Mouse (Mus musculus) kidney, embryonic 15.5 days (tissue): ENCODE results near the gene Sesn3. TPM values are rescaled to one million over a fixed set of nuclear protein-coding genes. Genes with fewer than 3 reads are reported as not detected.

Experiments
- ATAC-seq: fragments of 200-750 bp; cut with Nextera tagmentation; replicated peaks from 2 replicates; pipeline ENCODE4 v1.8.0; 2017; ENCODE audit warnings: moderate TSS enrichment; ENCODE audit not compliant: low FRiP score
- H3K27ac ChIP-seq: fragments of 300-500 bp; sonication (generic); 2 replicates; pipeline ENCODE4 v1.5.1; 2015; ENCODE audit warnings: mild to moderate bottlenecking, inconsistent platforms
- H3K27me3 ChIP-seq: fragments of 300-500 bp; sonication (generic); 2 replicates; pipeline ENCODE4 v1.6.1; 2015; ENCODE audit warnings: inconsistent platforms
- H3K36me3 ChIP-seq: fragments of 300-500 bp; sonication (generic); 2 replicates; pipeline ENCODE4 v1.6.1; 2015; ENCODE audit warnings: inconsistent platforms
- H3K4me1 ChIP-seq: fragments of 300-500 bp; sonication (generic); 2 replicates; pipeline ENCODE4 v1.6.1; 2015; ENCODE audit warnings: inconsistent platforms
- H3K4me2 ChIP-seq: fragments of 300-500 bp; sonication (generic); 2 replicates; pipeline ENCODE4 v1.6.1; 2015; ENCODE audit warnings: moderate library complexity, mild to moderate bottlenecking, inconsistent platforms
- H3K4me3 ChIP-seq: fragments of 300-500 bp; sonication (generic); replicated peaks from 2 replicates; pipeline ENCODE4 v1.5.1; 2015; ENCODE audit warnings: mild to moderate bottlenecking, inconsistent platforms
- H3K9ac ChIP-seq: fragments of 300-500 bp; sonication (generic); 2 replicates; pipeline ENCODE4 v1.6.1; 2015; ENCODE audit warnings: mild to moderate bottlenecking, inconsistent platforms
- H3K9me3 ChIP-seq: fragments of 300-500 bp; sonication (generic); replicated peaks from 2 replicates; pipeline ENCODE4 v1.6.1; 2016; ENCODE audit warnings: inconsistent platforms
- WGBS: fragments of 180-500 bp; shearing (Covaris S2); methylation state at CpG from one replicate; pipeline ENCODE4 v1.1.7; 2015; ENCODE audit warnings: mixed read lengths; 5-methylcytosine and 5-hydroxymethylcytosine counted together
- polyA plus RNA-seq: library from polyadenylated mRNA; unstranded; fragments of >200 nt; fragmentation: Nextera tagmentation; extraction: Ambion mirVana; gene quantifications from 2 replicates; pipeline ENCODE4 v1.2.1, GENCODE M21; 2015

The Sesn3 gene
- polyA plus RNA-seq, 1 experiment from 2014 or later, result 20.9 TPM

DNA sequence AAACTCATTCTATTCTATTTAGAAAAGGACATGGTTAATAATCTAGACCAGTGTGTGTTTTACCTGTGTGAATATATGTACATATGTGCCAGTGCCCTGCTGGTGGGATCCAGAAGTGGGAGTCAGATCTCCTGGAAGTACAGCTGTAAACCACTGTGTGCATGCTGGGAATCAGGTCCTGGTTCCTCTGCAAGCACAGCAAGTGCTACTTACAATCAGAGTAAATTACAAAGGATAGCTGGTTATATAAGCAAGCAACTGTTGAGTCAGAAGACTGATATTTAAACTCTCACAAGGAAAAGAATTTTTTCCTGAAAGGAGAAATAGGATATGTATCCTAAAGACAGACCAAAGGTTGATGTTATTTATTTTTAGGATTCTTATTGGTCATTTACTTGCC lies 13.6 kb downstream of the Sesn3 start:
- no peak overlapping the region for H3K27ac ChIP-seq
- no peaks in the 10 kb centered on the region for H3K27me3 ChIP-seq
- no peak for ATAC-seq
- H3K9me3 ChIP-seq, result no peaks in the 10 kb centered on the region
- H3K4me2 ChIP-seq, result no peak overlapping the region
- H3K9ac ChIP-seq, result no peak overlapping the region
- peaks cover 6% of the 10 kb centered on the region; the same call in 1 of the 2 replicates for H3K4me1 ChIP-seq
- no peaks in the 10 kb centered on the region for H3K36me3 ChIP-seq
- no peak overlapping the region for H3K4me3 ChIP-seq

DNA sequence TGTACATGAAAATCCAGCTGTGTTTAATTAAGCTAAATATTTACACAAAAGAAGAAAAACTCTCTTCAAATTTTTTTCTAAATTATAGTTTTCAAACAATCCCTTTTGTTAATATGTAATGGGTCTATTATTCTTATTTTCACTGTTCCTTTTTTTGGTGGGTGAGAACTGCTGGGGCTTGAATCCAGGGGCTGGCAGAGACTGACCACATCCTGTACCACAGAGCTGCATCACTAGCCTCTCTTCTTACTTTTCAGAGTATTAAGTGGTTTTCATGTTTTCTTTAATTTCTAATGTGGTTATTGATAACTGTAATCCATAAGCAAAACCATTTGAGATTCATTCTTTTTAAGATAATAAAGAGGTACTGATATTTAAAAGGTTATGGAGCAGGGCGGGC lies 19.0 kb downstream of the Sesn3 start:
- peaks cover 16% of the 10 kb centered on the region for H3K4me1 ChIP-seq
- no peaks in the 10 kb centered on the region for H3K36me3 ChIP-seq
- no peak overlapping the region for H3K27ac ChIP-seq
- H3K27me3 ChIP-seq, result no peaks in the 10 kb centered on the region
- no peak overlapping the region for H3K4me3 ChIP-seq
- 96% methylated on average over 1 of the region's 1 CpGs for WGBS
- H3K9ac ChIP-seq, result no peak overlapping the region
- H3K4me2 ChIP-seq, result no peak overlapping the region
- no peaks in the 10 kb centered on the region for H3K9me3 ChIP-seq
- no peak for ATAC-seq

DNA sequence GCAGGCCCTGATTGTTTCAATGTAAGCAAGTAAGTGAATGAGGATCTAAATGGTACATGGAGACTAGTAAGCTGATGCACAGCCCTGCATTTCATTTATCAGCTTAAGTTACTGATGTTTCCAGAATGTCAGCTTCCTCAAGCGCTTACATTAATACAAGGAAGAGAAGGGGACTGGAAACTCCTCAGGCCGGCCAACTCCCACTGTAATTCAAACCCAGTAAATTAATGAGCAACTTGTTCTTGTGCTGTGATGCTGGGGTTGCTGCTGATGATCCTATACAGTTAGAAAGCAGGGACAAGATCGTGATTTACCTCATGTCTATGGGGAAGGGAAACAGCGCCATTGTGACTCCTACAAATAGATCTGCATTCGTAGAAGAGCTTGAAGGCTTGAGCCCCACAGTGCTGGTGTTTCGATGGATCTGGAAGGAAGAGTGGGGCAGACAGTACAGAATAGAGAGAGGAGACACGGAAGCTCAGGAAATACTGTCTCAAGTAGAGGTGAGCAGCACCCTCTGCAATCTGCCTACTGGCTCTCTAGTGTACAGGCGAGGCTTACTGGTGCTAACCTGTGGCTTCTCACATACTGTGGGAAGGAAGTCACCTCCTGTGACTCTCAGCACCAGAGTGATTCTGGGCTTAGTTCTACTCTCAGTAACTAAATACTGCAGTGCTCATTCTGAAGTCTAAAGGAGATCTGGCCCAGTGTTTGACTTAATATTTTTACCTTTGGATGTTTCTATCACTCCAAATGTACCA lies 21.0 kb downstream of the Sesn3 start:
- H3K9me3 ChIP-seq, result no peaks in the 10 kb centered on the region
- ATAC-seq, result peak; percentile 71
- H3K27me3 ChIP-seq, result no peaks in the 10 kb centered on the region
- H3K4me1 ChIP-seq, result peaks cover 33% of the 10 kb centered on the region
- H3K9ac ChIP-seq, result no peak overlapping the region
- 68% methylated on average over 8 of the region's 8 CpGs for WGBS
- peak overlapping the region; percentile 41; the same call in 1 of the 2 replicates for H3K27ac ChIP-seq
- no peaks in the 10 kb centered on the region for H3K36me3 ChIP-seq
- no peak overlapping the region for H3K4me3 ChIP-seq
- no peak overlapping the region for H3K4me2 ChIP-seq

DNA sequence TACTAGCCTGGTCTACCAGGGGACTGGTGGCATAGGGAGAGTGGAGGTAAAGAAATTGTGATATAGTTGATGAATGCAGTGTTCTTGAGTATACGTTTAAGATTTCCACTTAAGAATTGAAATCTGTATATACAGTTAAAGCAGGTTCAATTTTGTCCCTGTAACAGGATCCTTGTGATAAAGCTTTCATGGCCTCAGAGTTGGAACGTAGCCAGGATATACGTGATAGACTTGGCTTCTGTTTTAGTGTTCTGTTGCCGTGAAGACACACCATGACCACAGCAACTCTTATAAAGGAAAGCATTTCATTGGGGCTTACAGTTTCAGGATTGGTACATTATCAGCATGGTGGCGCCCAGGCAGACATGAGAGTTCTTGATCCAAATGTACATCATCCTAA lies 22.3 kb downstream of the Sesn3 start:
- WGBS, result 64% methylated on average over 5 of the region's 5 CpGs

DNA sequence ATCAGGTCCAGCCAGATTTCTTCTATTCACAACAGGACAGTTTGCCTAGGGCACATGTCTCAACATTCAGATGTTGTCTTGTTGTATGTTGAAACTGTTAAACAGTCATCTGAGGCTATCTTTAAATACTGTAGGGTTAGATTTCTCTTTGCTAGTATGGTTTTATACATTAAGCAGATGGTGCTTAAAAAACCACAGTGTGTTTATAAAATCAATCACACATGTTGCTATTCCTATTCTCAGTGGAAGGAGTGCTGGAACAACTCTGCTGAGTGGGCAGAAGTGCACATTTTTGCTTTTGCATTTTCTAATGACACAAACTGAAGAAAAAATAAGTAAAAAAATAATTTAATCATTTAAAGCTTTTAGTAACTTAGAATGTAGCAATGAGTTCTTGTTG lies 25.0 kb downstream of the Sesn3 start:
- H3K27me3 ChIP-seq, result no peaks in the 10 kb centered on the region
- H3K9ac ChIP-seq, result no peak overlapping the region
- H3K27ac ChIP-seq, result no peak overlapping the region
- no peak overlapping the region for H3K4me2 ChIP-seq
- peaks cover 35% of the 10 kb centered on the region for H3K4me1 ChIP-seq
- H3K9me3 ChIP-seq, result no peaks in the 10 kb centered on the region
- H3K36me3 ChIP-seq, result no peaks in the 10 kb centered on the region
- no peak overlapping the region for H3K4me3 ChIP-seq
- ATAC-seq, result no peak

More for the DNA sequence above, 22.3 kb downstream of the Sesn3 start:
- Histone ChIP-seq H3K27me3 (no peaks in the 10 kb centered on the region), H3K4me2 (no peak overlapping the region), H3K4me1 (peaks cover 35% of the 10 kb centered on the region), H3K36me3 (no peaks in the 10 kb centered on the region), H3K9ac (no peak overlapping the region), H3K27ac (no peak overlapping the region), H3K4me3 (no peak overlapping the region), H3K9me3 (no peaks in the 10 kb centered on the region)
- ATAC-seq, result no peak

DNA sequence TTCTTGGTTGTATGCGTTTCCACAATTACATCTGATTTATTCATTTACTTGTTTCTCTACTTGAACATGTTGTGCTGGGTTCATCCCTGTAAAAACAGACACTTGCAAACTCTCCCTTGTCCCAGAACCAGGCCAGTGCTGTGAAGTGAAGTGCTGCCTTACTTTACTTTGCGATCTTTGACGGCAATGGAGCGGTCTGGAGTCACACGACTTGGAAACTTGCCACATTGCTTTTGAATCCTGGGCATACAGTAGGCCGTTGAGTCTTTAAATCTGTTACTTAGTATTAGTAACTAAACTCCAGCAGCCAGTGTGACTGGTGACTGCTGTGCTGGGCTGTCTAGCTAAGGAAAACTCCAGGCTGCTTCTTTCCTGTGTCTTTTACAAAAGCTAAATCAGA lies 25.9 kb downstream of the Sesn3 start:
- no peaks in the 10 kb centered on the region for H3K9me3 ChIP-seq
- no peak overlapping the region for H3K27ac ChIP-seq
- H3K4me2 ChIP-seq, result no peak overlapping the region
- H3K9ac ChIP-seq, result no peak overlapping the region
- peaks cover 30% of the 10 kb centered on the region for H3K4me1 ChIP-seq
- H3K27me3 ChIP-seq, result no peaks in the 10 kb centered on the region
- 56% methylated on average over 6 of the region's 6 CpGs for WGBS
- H3K4me3 ChIP-seq, result no peak overlapping the region
- H3K36me3 ChIP-seq, result no peaks in the 10 kb centered on the region
- ATAC-seq, result no peak

DNA sequence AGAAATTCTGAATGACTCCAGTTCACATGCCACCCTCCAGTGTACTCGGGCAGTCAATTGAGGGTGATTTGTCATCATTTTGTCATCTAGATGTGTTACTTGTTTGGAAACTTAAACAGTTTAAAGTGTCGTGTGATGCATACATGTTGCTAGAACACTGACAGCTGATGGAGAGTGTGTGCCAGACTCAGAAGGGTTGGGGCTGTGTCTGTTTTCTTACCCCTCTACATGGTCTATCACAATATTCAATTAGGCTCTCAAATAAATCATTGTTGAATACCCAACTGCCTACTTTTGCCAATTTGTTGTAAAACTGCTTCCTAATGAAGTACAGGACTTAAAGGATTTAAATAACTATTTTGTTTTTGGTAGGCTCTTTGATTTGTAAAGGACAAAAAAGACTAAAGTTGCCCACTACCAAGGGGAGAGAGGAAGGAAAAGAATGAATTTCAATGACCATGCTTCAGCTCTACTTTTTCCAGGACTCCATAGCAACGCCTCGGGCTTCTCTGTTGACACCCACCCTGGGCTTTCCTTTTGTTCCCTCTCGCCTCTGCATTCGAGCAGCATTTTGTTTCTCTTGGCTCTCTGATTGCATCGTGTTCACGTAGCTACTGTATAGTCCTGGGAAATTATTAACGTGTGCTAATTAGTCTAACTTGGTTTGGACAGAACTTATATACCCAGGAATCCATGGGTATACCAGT lies 29.5 kb downstream of the Sesn3 start:
- H3K27me3 ChIP-seq, result no peaks in the 10 kb centered on the region
- H3K4me1 ChIP-seq, result peaks cover 13% of the 10 kb centered on the region
- no peak overlapping the region for H3K9ac ChIP-seq
- H3K4me3 ChIP-seq, result no peak overlapping the region
- no peaks in the 10 kb centered on the region for H3K9me3 ChIP-seq
- H3K36me3 ChIP-seq, result peaks cover 27% of the 10 kb centered on the region
- WGBS, result 68% methylated on average over 9 of the region's 9 CpGs
- ATAC-seq, result no peak
- H3K4me2 ChIP-seq, result no peak overlapping the region
- H3K27ac ChIP-seq, result no peak overlapping the region

DNA sequence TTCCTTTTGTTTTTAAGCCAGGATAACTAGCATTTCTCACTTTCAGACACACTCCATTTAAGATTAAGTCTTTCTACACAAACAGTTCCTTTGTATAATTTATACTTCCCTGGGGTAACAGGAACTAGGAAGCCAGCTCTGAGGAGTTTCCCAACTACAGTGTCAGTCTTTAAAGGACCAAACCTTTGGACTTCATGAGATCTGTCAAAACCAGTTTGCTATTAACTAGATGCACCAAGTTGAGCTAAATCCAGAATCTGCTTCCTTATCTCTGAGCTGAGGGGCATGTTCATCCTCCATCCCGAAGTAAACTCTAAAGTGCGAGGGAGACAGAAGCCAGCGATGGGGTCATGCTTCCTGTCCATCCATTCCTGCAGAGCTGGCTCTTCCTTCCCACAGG lies 32.5 kb downstream of the Sesn3 start:
- H3K27ac ChIP-seq, result no peak overlapping the region
- H3K4me3 ChIP-seq, result no peak overlapping the region
- no peaks in the 10 kb centered on the region for H3K9me3 ChIP-seq
- H3K4me1 ChIP-seq, result no peaks in the 10 kb centered on the region
- no peak overlapping the region for H3K4me2 ChIP-seq
- ATAC-seq, result no peak
- H3K9ac ChIP-seq, result no peak overlapping the region
- H3K36me3 ChIP-seq, result peaks cover 44% of the 10 kb centered on the region
- WGBS, result 83% methylated on average over 3 of the region's 3 CpGs
- no peaks in the 10 kb centered on the region for H3K27me3 ChIP-seq

DNA sequence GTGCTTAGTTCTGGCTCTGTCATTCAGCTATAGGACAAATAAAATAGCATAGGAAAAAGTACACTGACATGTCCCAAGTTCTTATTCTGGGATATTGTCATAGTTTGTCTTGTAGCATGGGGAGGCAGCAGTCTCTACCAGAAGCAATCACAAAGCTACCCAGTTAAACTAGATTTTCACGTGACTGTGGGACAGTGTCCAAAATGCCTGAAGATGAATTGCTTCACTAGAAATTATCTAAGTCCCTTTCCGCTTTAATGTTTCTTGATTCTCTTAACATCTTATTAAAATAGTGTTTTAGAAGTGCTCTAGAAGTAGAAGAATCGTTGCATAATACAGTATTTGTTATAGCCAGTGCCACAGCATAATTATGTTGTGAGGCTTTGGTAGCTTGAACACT lies 39.1 kb downstream of the Sesn3 start:
- 89% methylated on average over 3 of the region's 3 CpGs for WGBS
- no peaks in the 10 kb centered on the region for H3K4me1 ChIP-seq
- no peak overlapping the region for H3K4me2 ChIP-seq
- no peaks in the 10 kb centered on the region for H3K9me3 ChIP-seq
- H3K27me3 ChIP-seq, result no peaks in the 10 kb centered on the region
- no peak overlapping the region for H3K9ac ChIP-seq
- H3K27ac ChIP-seq, result no peak overlapping the region
- ATAC-seq, result no peak
- peaks cover 78% of the 10 kb centered on the region for H3K36me3 ChIP-seq
- no peak overlapping the region for H3K4me3 ChIP-seq

DNA sequence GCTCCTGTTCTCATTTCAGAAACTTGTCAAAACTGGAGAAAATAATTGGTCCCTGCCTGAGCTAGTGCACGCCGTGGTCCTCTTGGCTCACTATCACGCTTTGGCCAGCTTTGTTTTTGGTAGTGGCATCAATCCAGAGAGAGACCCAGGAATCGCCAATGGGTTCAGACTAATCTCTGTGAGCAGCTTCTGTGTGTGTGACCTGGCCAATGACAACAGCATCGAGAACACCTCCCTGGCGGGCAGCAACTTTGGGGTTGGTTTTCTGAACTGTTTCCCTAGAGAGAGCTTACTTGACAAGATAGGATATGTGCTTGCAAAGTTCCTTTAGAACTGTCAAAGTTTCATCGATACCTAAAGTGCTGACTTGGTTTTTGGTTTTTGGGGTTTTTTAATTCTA lies 39.6 kb downstream of the Sesn3 start:
- ATAC-seq, result no peak
- 82% methylated on average over 7 of the region's 7 CpGs for WGBS

DNA sequence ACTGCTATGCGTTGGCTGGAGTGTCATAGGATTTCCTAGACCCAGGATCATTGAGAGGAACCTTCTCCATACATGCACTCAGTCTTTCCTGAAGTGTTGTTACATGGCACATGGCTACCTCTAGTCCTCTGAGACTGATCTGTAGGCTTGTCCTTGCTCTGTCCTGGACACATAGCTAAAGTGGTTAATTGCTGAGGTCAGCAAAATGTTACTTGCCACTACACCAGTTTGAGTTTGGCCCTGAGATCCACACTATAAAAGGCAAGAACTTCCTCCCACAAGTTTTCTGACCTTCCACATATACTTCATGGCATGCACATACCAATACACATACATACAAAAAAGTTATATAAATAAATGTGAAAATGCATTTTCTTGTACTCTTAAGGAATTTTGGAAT lies 41.8 kb downstream of the Sesn3 start:
- H3K9ac ChIP-seq, result no peak overlapping the region
- H3K27ac ChIP-seq, result no peak overlapping the region
- peaks cover 80% of the 10 kb centered on the region for H3K36me3 ChIP-seq
- H3K4me2 ChIP-seq, result no peak overlapping the region
- no peak for ATAC-seq
- 91% methylated on average over 1 of the region's 1 CpGs for WGBS
- H3K9me3 ChIP-seq, result no peaks in the 10 kb centered on the region
- H3K4me1 ChIP-seq, result no peaks in the 10 kb centered on the region
- H3K4me3 ChIP-seq, result no peak overlapping the region
- H3K27me3 ChIP-seq, result no peaks in the 10 kb centered on the region

More for the DNA sequence above, 39.6 kb downstream of the Sesn3 start:
- Histone ChIP-seq H3K27ac (no peak overlapping the region), H3K9ac (no peak overlapping the region), H3K4me2 (no peak overlapping the region), H3K36me3 (peaks cover 78% of the 10 kb centered on the region), H3K4me3 (no peak overlapping the region), H3K27me3 (no peaks in the 10 kb centered on the region), H3K9me3 (no peaks in the 10 kb centered on the region), H3K4me1 (no peaks in the 10 kb centered on the region)

DNA sequence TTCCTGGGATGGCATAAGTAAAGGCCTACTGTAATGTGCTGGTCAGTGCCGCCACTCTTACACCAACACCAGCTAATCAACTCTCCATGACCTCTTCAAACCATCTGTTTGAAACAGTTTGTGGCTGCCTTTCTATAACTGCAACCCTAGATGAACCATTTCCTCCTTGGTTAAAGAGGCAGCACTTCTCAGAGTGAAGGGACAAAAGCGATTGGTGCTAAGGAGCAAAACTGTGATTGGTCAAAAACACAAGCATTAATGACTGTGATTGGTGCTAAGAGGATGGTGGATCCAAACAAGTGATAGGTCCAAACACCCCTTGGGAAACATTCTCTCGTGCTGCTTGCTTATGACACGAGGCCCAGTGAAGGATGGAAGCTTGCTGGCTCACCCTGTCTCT lies 61.0 kb downstream of the Sesn3 start:
- ATAC-seq, result no peak
- H3K9me3 ChIP-seq, result no peaks in the 10 kb centered on the region
- 80% methylated on average over 4 of the region's 4 CpGs for WGBS
- no peak overlapping the region for H3K27ac ChIP-seq
- H3K27me3 ChIP-seq, result no peaks in the 10 kb centered on the region
- no peak overlapping the region for H3K4me2 ChIP-seq
- no peaks in the 10 kb centered on the region for H3K4me1 ChIP-seq
- H3K9ac ChIP-seq, result no peak overlapping the region
- H3K36me3 ChIP-seq, result peaks cover 15% of the 10 kb centered on the region
- no peak overlapping the region for H3K4me3 ChIP-seq
